Mouse (Mus musculus) left cerebral cortex, adult 18-20 months (tissue): ENCODE measurements around the gene Hivep3. TPM values are rescaled to one million over a fixed set of nuclear protein-coding genes. Genes with fewer than 3 reads are reported as not detected.

Source experiments
- DNase-seq, 2 experiments: peaks; one replicate each; pipeline ENCODE4 v3.0.0; 2021 to 2022; ENCODE audit warnings: low spot score in 2 of 2, mixed read lengths in 1 of 2
- total RNA-seq, 2 experiments: library from RNA; stranded (reverse); gene quantifications; 2 replicates each; pipeline ENCODE4 v1.2.3; 2021

Hivep3 gene
- total RNA-seq, 2 experiments from 2014 or later, result 56.0 to 56.9 TPM

GRCm38 (mm10) chr4:120077322-120077721 is 343.7 kb downstream of the Hivep3 start:
- peak; percentile 47 to 55 for DNase-seq

- DNase-seq, result no peak
Measured at GRCm38 (mm10) chr4:120082527-120082926, 348.9 kb downstream of the Hivep3 start.

- no peak for DNase-seq
Measured at GRCm38 (mm10) chr4:120083700-120084099, 350.1 kb downstream of the Hivep3 start.

GRCm38 (mm10) chr4:120089536-120089935 is 356.0 kb downstream of the Hivep3 start:
- DNase-seq, result no peak

GRCm38 (mm10) chr4:120091997-120092783 is 358.6 kb downstream of the Hivep3 start:
- no peak for DNase-seq

- DNase-seq, result no peak
Measured at GRCm38 (mm10) chr4:120096935-120097334, 363.4 kb downstream of the Hivep3 start.

GRCm38 (mm10) chr4:120101186-120101585 is 367.6 kb downstream of the Hivep3 start:
- DNase-seq, result no peak

- peak; percentile 63 to 80 for DNase-seq
Measured at GRCm38 (mm10) chr4:120104599-120104998, 371.0 kb downstream of the Hivep3 start.

- no peak for DNase-seq
Measured at GRCm38 (mm10) chr4:120106362-120106761, 372.8 kb downstream of the Hivep3 start.

- DNase-seq, result no peak
Measured at GRCm38 (mm10) chr4:120107787-120108186, 374.2 kb downstream of the Hivep3 start.

- DNase-seq, result no peak
Measured at GRCm38 (mm10) chr4:120115516-120115915, 381.9 kb downstream of the Hivep3 start.

- DNase-seq, result no peak
Measured at GRCm38 (mm10) chr4:120116312-120116711, 382.7 kb downstream of the Hivep3 start.

GRCm38 (mm10) chr4:120120276-120120675 is 386.7 kb downstream of the Hivep3 start:
- peak; percentile 61 to 75 for DNase-seq

GRCm38 (mm10) chr4:120124656-120125055 is 391.1 kb downstream of the Hivep3 start:
- DNase-seq, result no peak

GRCm38 (mm10) chr4:120126047-120126446 is 392.5 kb downstream of the Hivep3 start:
- peak; percentile 58 to 65 for DNase-seq

GRCm38 (mm10) chr4:120127333-120127732 is 393.7 kb downstream of the Hivep3 start:
- DNase-seq, result no peak

- peak; percentile 43 to 55 for DNase-seq
Measured at GRCm38 (mm10) chr4:120128033-120128432, 394.4 kb downstream of the Hivep3 start.

GRCm38 (mm10) chr4:120129233-120129885 is 395.8 kb downstream of the Hivep3 start:
- peak; percentile 54 to 64 for DNase-seq

GRCm38 (mm10) chr4:120130926-120131325 is 397.3 kb downstream of the Hivep3 start:
- no peak for DNase-seq

GRCm38 (mm10) chr4:120131441-120132220 is 398.0 kb downstream of the Hivep3 start:
- no peak for DNase-seq

GRCm38 (mm10) chr4:120134223-120134622 is 400.6 kb downstream of the Hivep3 start:
- no peak for DNase-seq

- DNase-seq, result no peak
Measured at GRCm38 (mm10) chr4:120141810-120142209, 408.2 kb downstream of the Hivep3 start.
